Comparison of ENCODE assay signal across 8 mouse cellular contexts in the genomic region with DNA sequence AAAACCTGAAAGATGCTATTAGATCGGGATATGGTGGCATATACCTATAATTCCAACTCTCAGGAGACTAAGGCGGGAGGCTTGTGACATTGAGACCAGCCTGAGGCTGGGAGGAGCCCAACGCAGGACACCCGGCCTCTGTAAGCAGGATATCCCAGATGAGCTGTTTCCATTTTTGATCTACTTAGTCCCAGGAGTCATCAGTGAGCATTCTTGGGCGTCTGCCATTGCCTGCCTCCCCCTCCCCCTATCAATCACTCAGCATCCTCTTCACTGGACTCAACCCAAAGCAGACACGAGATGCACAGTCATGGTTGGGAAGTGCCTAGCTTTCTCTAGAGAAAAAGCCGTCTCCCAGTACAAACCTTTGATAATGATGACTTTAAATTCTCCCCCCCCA.
DNase-seq lines count a peak whose midpoint lies in the region; ATAC-seq and TF ChIP-seq lines count a peak whose summit lies in the region.
"Had no signal": no experiment of that assay in that cellular context is flagged by ENCODE, and none has a peak within 500 bp of the region (broad histone marks: within the 10 kb centered on the region; RNA-seq: fewer than 3 reads in every experiment).

No protein-coding gene starts in this region.

- no peak for ATAC-seq in kidney, embryonic 15.5 days (replicated peaks; ENCODE audit: low FRiP score)
- peak; percentile 72 for ATAC-seq in heart, postnatal 0 days (ENCODE audit: insufficient read depth, low read depth)
- ATAC-seq: liver, postnatal 0 days had no signal

- TF ChIP-seq EP300 in heart, postnatal 0 days (IDR thresholded peaks at IDR 0.05; ENCODE audit: low read depth) = no peak

- no peak overlapping the region for H3K4me3 ChIP-seq in kidney, embryonic 15.5 days (replicated peaks)
- H3K4me3 ChIP-seq in heart, postnatal 0 days (ENCODE audit: low read depth, low read length) = no peak overlapping the region

- H3K9ac ChIP-seq in kidney, embryonic 15.5 days = no peak overlapping the region
- no peak overlapping the region for H3K9ac ChIP-seq in heart, postnatal 0 days (replicated peaks; ENCODE audit: low read depth, low read length)
- H3K9ac ChIP-seq: liver, postnatal 0 days had no signal

- no peaks in the 10 kb centered on the region for H3K36me3 ChIP-seq in kidney, embryonic 15.5 days
- no peaks in the 10 kb centered on the region for H3K36me3 ChIP-seq in heart, postnatal 0 days (replicated peaks; ENCODE audit: control insufficient read depth, insufficient read depth, low read length)

- 55% methylated on average over 7 of the region's 7 CpGs for WGBS in kidney, embryonic 15.5 days
- WGBS in heart, postnatal 0 days = 23% methylated on average over 7 of the region's 7 CpGs

- no peak overlapping the region for H3K27ac ChIP-seq in kidney, embryonic 15.5 days
- H3K27ac ChIP-seq in heart, postnatal 0 days (ENCODE audit: low read depth) = no peak overlapping the region

- no peak for TF ChIP-seq CTCF in heart, postnatal 0 days (IDR thresholded peaks at IDR 0.05; ENCODE audit: low read depth)

- no peak overlapping the region for H3K4me2 ChIP-seq in kidney, embryonic 15.5 days
- no peak overlapping the region for H3K4me2 ChIP-seq in heart, postnatal 0 days (ENCODE audit: low read depth, low read length)

- H3K27me3 ChIP-seq in kidney, embryonic 15.5 days = peaks cover 27% of the 10 kb centered on the region
- H3K27me3 ChIP-seq in heart, postnatal 0 days (ENCODE audit: control insufficient read depth, insufficient read depth, low read length) = no peaks in the 10 kb centered on the region

- peak; percentile 61 for DNase-seq in kidney, adult 18-20 months
- DNase-seq in adrenal gland, postnatal 14 days = peak; percentile 64
- peak; percentile 13 for DNase-seq in heart, postnatal 0 days (ENCODE audit: low spot score)
- peak; percentile 50 for DNase-seq in lung, postnatal 14 days
- DNase-seq in left cerebral cortex, adult 11 months (ENCODE audit: low spot score) = no peak
- DNase-seq in ovary, postnatal 10 days (ENCODE audit: low spot score) = no peak
- DNase-seq: liver, postnatal 0 days had no signal

- no peaks in the 10 kb centered on the region for H3K9me3 ChIP-seq in kidney, embryonic 15.5 days (replicated peaks)
- no peaks in the 10 kb centered on the region for H3K9me3 ChIP-seq in heart, postnatal 0 days (replicated peaks; ENCODE audit: control insufficient read depth, low read length)

- H3K4me1 ChIP-seq in kidney, embryonic 15.5 days = peaks cover 5% of the 10 kb centered on the region; the same call in 1 of the 2 replicates
- H3K4me1 ChIP-seq in heart, postnatal 0 days (ENCODE audit: control insufficient read depth, insufficient read depth) = peaks cover 8% of the 10 kb centered on the region

Comparison
In these comparisons a context has a peak if more than half of its experiments do, and no peak if none do; other contexts are left out.
1. DNase-seq: peak in kidney, adult 18-20 months (single experiment), adrenal gland, postnatal 14 days (single experiment), heart, postnatal 0 days (single experiment) and lung, postnatal 14 days (single experiment); none in left cerebral cortex, adult 11 months (single experiment) and ovary, postnatal 10 days (single experiment).